Mouse (Mus musculus): Measurements from ENCODE around the gene Rgl1. TPM values are rescaled to one million over a fixed set of nuclear protein-coding genes. Genes with fewer than 3 reads are reported as not detected.
"Not testable (repeated sequence)": the region's sequence is repeated elsewhere in the genome, so short reads cannot be mapped to it uniquely, and the experiment has no call there.

The Rgl1 gene
- total RNA-seq, 2 experiments from 2014 or later, result 103 to 105 TPM

DNA sequence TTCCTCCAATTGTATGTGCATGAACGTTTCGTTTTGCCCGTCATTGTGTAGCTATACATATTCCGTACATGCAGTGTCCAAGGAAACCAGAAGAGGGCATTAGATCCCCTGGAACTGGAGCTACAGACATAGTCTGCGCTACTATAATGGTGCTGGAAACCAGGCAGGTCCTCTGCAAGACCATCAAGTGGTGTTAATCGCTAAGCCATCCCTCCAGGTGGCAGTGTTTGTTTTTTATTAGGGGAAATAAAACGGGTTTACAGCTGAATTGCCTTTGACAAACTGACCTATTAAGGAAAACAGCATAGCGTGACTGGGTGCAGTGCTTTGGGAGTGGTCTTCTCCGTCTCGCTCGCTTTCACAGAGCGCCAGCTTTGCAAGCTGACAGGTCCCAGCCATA is 24.1 kb upstream of the Rgl1 start:
- peak; percentile 38 to 46 for DNase-seq (ENCODE audit: low spot score in 2 of 2)
- intact Hi-C loops (cut with DNase I), result loop anchor here (5.0 kb wide), 1 partner anchor 112 kb away; the partner anchor contains the start of gene Smg7

DNA sequence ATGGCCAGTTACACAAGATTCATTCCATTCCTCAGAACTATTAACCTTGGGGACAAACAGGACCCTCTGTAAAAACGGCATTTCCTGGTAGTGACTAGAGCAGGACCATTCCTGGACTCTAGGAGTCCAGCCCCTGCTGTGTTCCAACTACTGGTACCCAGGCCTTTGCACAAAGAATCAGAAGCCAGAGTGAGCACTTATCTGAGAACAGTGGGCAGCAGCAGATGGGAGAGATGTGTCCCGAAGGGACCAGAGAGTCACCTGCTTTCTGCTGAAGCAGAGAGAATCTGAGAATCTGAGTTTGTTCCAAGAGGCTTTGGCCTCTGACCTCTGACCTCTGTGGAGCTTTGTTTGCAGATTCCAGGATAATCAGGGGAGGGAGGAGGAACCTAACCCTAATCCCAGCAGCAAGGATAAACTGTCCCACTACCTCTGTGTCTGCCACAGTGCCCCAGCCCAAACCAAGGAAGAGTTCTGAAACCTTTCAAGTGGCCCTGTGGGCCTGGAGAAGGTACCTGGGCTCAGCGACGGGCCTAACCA is 22.0 kb upstream of the Rgl1 start:
- no peak for DNase-seq (ENCODE audit: low spot score in 2 of 2)
- intact Hi-C loops (cut with DNase I), result no loop called here

DNA sequence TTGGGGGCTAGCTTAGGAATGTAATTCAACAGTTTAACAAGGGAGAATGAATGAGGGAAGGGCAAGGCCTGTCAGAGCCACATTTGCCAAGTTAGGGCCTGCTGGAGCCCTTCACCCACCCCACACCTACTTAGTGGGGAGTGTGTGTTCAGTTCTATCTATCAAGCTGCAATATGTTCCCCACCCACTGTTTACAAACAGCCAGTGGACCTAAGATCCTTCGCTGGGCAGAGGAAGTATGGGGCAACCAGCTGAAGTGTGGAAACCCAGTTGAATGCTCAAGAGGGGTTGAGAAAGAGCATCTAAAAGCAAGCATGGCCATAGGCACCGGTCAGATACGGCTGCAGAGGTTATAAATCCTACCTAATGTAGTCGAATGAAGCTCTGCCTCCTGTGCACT is 20.8 kb upstream of the Rgl1 start:
- no peak for DNase-seq (ENCODE audit: low spot score in 2 of 2)
- intact Hi-C loops (cut with DNase I), result no loop called here

DNA sequence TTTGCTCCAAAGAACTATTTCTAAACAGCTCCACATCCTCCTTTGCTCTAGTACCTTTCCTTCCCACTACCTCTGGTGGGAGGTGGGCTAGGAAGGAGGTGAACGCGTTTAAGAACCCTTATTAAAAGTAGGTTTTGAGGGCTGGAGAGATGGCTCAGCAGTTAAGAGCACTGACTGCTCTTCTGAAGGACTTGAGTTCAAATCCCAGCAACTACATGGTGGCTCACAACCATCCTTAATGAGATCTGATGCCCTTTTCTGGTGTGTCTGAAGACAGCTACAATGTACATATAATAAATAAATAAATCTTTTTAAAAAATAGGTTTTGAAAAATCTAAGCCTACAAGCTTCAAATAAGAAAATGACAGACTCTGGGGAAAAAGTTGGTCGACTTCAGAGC is 19.3 kb upstream of the Rgl1 start:
- intact Hi-C loops (cut with DNase I); DNase-seq (ENCODE audit: low spot score in 2 of 2): not testable (repeated sequence)

DNA sequence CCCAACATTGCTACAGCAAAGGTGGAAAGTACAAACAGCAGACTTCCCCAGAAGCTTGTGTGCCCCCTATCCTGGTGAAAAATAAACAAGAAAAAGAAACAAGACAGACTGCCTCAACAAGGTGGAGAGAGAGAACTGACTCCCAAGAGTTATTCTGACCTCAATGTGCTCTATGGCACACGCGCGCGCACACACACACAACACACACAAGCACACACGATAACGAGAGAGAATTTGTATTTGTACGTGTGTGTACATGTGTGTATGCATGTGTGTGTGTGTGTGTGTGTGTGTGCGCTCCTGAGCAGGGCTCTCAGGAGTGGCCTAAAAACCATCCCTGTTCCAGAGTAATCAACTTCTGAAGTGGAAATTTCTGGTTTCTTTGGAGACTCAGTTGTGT is 18.5 kb upstream of the Rgl1 start:
- intact Hi-C loops (cut with DNase I), result loop anchor here (5.0 kb wide), 1 partner anchor 48 kb away; no protein-coding TSS in a partner anchor

DNA sequence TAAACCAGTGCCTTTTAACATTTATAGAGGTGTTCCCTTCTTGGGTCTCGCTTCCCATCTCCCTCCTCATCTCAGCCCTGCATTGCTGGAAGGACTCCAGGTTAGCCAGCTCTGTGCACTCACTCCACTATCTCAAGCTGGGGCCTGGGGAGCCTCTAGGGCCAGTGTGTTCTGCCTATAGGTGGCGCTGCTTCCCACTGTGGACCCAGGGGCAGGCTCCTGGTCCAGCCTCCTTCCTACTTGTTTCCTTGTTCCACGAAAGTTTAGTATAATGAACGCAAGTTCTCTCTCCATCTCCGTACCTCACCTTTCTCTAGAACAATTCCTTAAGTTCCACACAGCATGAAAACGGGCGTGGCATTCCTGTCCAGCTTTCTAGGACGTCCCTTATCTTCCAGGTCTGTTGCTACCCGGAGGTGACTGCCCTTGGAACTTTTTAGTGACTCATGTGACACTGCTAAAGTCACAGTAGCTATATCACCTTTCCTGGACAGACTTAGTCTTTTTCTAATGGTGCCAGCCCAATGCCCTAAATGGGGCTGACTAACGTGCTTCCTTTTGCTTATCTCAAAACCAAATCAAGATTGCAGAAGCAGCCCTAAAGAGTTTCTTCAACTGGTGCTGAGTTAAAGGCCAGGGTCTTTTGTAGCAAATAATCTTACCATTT is 13.1 kb upstream of the Rgl1 start:
- intact Hi-C loops (cut with DNase I), result no loop called here
- peak; percentile 41 to 71 for DNase-seq (ENCODE audit: low spot score in 2 of 2)

More for the DNA sequence above, 18.5 kb upstream of the Rgl1 start:
- DNase-seq (ENCODE audit: low spot score in 2 of 2), result no peak

DNA sequence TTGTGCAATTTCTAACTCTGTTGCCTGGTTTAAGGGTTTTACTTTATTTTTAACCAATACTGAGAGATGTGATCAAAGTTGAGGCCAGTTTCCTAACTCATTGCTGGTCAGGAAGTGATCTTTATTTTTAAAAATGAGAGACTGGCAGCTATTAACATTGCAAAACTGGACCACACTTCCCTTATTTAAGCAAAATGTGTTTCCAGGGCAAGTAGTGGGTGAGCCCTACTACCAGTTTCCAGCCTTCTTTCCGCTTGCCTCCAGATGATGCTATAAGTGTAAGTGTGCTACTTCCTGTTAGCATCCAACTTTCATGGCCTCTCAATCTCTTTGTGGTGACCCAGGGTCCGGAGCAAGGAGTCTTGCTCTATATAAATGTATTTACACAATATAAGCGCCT is 8.4 kb upstream of the Rgl1 start:
- intact Hi-C loops (cut with DNase I); DNase-seq (ENCODE audit: low spot score in 2 of 2): not testable (repeated sequence)

DNA sequence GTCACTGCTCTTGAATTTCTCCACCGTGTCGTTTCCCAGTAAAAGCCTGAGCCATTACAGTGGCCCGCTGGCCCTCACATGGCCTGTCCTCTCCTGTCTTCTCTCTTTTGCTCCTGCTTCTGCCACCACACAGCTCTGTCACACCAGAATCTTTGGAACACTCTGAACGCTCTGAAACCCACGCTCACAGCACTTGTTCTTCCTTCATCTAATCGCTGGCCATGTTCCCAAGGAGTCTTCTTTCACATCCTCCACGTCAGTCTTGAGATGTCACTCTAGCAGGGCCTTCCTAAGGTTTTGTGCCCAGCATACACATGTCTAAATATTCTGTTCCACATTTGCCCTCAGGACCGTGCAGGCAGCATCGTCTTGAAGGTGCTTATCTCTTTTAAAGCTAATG is 4.9 kb upstream of the Rgl1 start:
- DNase-seq (ENCODE audit: low spot score in 2 of 2), result no peak
- intact Hi-C loops (cut with DNase I), result no loop called here

DNA sequence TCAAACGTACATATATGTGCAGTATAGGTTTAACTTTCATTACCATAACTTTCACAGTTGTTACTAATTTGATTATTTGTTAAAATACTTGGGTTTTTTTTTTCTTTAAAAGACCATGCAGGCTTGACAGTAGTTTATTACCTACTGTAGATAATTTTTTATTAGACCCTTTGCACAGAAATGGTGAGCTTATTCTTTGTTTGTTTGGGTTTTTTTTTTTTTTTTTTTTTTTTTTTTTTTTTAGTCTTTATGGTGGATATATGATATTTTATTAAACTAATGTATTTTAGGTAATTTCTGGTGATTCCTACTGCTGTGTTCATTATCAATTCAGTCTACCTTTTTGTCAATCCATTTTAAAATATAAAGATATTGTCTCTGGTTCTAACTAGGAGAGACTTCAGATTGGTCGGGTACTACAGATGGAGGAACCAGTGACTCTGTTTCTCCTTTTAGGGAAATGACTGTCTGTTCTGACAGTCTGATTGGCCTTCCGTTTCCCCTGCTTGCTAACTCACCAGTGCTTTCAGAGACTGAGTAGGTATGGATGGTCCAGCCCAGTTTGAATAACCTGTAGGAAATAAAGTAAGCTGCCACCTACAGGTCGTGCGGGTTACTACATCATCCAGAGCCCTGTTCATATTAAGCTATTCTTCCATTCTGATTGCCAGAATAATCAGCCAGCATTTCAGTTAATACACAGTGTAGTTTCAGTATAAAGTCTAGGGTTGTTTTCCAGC is 1.8 kb upstream of the Rgl1 start:
- peak; percentile 93 to 94 for DNase-seq (ENCODE audit: low spot score in 2 of 2)
- intact Hi-C loops (cut with DNase I), result loop anchor here (2.0 to 5.0 kb wide), 3 partner anchors 69 to 243 kb away; partner anchors contain the start of gene Smg7

DNA sequence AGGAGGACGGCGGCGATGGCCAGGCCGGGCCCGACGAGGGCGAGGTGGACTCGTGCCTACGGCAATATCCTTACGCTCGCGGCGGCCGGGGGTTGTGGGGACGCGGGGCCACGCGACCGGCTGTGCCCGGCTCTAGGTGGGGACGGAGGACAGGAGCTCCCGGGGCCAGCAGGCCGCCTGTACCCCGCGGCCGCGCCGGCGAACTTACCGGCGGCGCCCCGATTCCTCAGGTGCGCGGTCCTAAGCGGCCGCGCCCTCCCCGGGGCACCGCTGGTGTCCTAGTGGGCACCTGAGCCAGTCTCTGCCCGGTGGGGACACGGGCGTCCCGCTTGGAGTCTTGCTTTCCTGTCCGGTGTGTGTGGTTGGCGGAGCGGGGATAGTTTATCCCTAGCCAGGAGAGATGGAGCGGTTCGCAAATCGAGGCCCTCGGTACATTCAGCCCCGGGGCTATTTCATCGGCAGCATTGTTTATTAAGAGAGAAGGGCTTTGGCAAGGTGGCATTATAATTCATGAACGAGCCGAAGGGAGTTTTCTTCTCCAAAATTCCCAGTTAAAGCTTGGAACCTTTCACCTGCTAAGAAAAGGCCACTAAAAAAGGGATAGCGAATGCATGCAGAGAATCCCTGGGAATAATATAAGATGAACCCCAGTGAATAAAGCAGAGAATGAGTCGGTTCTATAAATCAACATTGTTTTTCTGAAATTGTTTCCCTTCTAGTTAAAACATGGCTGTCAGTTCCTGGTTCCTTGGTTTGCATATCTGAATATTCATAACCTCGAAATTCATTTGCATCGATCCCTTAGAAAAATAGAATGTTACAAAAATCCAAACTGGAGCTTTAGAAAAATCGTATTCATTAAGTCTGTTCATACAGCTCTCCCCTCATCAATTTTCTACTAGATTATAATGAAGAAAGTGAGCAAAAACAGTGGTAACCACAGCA is 925 bp upstream of the Rgl1 start:
- intact Hi-C loops (cut with DNase I), result loop anchor here (5.0 kb wide), 2 partner anchors 70 to 135 kb away; partner anchors contain the start of gene Smg7

DNA sequence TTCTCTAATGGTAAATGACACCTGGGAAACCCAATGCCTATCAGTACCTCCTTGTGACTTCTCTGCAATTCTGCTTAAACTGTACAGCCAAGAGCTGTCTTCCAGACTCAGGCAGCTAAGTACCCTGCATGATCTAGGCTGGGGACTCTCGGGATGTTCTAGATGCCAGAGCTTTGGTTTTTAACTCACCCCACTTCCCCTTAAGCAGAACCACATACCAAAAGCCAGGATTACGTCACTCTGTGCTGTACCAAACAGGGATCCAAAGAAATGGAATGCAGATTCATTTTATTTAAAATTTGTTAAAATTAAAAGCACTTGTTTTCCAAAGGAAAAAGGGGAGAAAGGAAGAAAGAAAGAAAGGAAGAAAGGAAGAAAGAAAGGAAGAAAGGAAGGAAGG is 4.4 kb downstream of the Rgl1 start:
- no peak for DNase-seq (ENCODE audit: low spot score in 2 of 2)
- intact Hi-C loops (cut with DNase I), result no loop called here

More for the DNA sequence above, 925 bp upstream of the Rgl1 start:
- peak; percentile 30 for DNase-seq (ENCODE audit: low spot score in 2 of 2)

DNA sequence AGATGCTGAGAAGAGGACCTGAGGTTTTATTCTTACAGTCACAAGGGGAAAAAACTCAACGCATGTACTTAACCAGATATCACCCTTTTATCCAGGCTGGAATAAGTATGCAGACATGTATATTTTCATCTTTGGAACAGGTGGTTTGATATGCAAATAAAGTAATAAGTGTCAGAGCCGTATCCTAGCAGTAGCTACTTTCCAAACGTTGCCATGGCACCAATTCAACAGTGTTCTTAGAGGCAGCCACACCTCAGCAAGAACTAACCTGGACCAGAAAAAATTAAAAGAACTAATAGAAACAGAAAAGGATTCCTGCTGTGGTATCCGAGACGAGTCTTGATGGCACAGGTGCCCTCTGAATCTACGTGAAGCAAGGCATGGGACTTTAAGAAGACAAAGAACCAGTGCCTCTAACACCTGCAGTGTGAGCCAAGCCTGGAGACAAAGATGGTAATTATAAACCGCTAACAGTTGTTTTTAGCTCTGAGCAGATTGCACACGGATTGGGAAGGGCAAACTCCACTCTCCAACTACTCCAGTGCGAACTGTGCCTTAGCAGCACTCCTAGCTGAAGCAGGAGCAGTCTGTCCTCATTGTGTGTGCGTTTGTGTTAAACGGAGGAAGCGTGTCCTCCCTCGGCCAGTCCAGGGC is 15.7 kb downstream of the Rgl1 start, which contains the start of gene Apobec4:
Gene Apobec4 (plus strand): TSS at position 240 of the 654 bp plus-strand sequence.
- peak; percentile 56 to 71 for DNase-seq (ENCODE audit: low spot score in 2 of 2)
- intact Hi-C loops (cut with DNase I), result no loop called here

DNA sequence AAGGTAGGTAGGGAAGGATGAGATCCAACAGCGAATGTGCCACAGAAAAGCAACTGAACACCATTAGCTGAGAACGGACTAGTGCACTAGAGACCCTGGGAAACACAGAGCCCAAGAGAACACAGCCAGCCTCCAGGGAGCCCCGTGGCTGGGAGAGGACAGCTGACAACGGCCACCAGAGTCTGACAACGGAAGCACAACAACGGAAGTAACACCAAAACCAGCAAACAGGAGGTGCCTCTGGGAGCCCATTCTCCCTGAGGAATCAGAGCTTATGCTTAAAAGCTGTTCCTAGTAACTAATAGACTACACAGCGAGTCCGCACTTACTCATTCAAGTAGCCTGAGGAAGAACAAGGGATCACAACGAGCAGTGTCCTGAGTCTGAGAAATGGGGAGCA is 16.9 kb downstream of the Rgl1 start:
- DNase-seq (ENCODE audit: low spot score in 2 of 2), result no peak
- intact Hi-C loops (cut with DNase I), result loop anchor here (5.0 to 10.0 kb wide), 2 partner anchors 107 to 344 kb away; no protein-coding TSS in a partner anchor

DNA sequence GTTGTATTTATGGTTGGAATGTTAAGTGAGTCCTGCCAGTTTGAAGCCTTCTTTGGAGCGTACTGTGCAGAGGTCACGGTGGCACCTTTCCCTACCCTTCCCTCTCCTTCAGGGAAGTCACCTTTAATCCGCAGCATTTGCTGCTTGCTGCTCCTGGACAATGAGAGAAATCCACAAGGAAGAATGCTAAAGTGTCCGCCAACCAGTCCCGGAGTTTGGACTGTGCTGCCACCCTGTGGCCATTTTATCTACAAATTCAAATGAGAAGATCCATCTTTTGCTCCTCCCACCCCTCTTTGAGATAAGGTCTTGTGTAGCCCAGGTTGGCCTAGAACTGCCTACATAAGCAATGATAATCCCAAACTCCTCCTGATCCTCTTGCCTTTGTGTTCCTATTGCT is 19.7 kb downstream of the Rgl1 start:
- peak; percentile 90 to 92 for DNase-seq (ENCODE audit: low spot score in 2 of 2)
- intact Hi-C loops (cut with DNase I), result loop anchor here (2.0 to 10.0 kb wide), 3 partner anchors 104 to 342 kb away; no protein-coding TSS in a partner anchor

DNA sequence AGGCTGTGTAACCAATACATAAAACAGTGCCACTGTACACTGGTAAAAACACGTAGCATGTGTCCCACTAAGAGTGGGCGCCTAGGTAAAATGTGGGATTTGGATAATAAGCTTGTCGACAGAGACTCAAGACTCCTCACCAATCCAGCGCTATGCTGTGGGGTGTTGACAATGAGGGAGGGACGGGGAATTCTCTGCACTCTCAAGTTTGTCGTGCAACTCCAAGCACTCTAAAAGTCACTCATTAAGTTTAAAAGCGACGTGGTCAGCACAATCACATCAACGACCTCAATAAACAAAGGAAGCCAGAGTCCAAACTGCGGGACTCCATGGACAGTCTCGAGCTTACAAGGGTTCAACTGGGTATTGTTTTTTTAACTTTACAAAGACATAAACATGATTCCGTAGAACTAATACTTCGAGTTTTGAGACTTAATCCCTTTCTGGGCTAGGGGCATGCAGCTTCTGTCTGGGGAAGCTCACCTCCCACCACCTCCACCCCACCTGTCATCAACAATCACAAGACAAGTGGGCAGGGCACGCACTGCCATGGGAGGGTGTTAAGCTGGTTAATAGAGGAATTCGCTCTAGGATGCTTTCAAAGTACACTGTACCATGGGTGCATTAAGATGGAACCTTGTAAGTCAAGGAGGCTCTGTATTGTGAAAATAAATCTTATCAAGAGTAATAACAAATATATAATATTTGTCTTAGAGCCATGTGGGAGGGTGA is 22.9 kb downstream of the Rgl1 start:
- intact Hi-C loops (cut with DNase I), result loop anchor here (10.0 kb wide), 1 partner anchor 338 kb away; no protein-coding TSS in a partner anchor
- DNase-seq (ENCODE audit: low spot score in 2 of 2), result no peak

DNA sequence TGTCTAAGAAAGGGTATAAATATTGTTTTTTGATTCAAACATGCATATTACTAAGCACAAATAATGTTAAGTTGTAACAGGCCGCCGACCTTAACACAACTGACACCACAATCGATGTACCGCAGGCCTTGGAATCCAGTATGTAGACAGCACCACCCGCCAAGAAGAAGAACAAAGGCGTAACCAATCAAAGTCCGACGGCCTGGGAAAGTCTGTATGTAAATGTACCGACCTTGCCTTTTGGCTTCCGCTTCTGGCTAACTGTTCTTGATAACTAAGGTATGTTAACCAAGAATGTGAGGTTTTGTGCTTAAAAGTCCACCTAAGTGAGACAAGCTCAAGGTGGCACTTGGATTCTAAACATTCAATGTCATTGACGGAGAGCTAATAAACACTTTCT is 26.8 kb downstream of the Rgl1 start:
- intact Hi-C loops (cut with DNase I), result no loop called here
- no peak for DNase-seq (ENCODE audit: low spot score in 2 of 2)

DNA sequence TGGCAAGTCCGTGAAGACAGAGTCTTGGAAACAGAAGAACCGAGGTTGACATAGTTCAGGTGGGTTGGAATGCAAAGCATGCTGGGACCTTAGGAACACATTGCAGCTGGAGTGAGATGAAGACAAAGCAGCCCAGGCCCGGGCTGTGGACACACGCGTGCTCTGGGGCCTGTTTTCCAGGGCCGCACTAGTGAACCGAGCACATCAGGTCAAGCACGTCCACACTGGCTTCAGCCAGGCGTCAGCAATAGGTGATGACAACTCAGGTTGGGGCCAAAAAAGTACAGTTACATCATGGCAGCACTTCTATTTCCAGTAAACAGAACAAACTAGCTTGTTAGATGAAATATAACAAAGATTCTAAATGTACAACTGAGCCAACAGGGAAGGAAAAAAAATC is 27.4 kb downstream of the Rgl1 start:
- intact Hi-C loops (cut with DNase I), result no loop called here
- DNase-seq (ENCODE audit: low spot score in 2 of 2), result no peak
